Mouse (Mus musculus): ENCODE data around the gene Fgfr2.
"Not testable (repeated sequence)": the region's sequence is repeated elsewhere in the genome, so short reads cannot be mapped to it uniquely, and the experiment has no call there.

The Fgfr2 gene

DNA sequence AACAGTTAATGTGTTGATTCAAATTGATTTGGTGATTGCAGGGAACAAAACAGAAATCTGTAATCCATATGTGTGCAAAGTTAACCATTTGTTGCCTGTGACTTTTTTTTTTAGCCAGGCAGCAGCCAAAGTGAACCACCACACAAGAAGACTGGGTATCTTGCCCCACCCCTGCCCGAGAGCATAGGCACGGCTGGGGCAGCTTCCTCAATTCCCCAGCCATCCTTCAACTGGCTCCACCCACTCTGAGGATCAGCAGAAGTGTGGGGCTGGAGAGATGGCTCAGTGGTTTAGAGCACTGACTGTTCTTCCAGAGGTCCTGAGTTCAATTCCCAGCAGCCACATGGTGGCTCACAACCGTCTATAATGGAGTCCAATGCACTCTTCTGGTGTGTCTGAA is 581.6 kb downstream of the Fgfr2 start:
- no peak for DNase-seq (ENCODE audit: low read depth, low spot score)

DNA sequence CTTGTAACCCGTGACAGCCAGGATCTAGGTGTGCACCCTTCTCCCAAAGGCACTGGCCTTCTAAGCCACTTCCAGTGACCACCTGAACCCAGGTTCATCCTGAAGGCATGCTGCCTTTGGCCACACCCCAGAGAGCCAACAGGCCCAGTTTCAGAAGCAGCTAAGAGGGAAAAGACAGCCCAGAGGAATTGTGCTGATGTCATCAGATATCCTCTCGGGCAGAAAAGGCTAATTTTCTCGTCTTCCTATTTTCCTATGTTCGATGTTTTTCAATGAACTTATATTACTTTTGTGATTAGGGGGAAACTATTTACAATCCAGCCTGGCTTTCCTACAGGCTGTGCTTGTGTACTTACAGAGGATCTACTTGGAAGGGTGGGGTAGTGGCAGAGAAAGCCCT is 582.6 kb downstream of the Fgfr2 start:
- no peak for DNase-seq (ENCODE audit: low read depth, low spot score)

DNA sequence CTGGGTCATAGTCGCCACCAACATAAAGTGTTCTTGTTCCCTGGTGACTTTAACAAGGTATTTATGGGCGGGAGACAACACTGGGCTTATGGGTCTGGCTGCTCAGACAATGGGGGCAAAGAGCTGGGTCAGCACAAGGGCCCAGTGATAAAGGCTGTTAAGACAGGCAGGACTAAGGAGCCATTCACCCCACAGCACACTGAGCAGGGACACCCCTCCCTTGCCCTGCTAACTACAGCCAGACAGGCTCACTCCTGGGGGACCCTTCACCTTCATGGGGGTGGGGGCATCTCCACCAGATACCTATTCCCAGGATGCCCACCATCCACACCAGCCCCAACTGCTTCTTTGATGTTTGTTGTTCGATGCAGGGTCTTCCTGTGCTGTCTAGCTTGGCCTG is 593.9 kb downstream of the Fgfr2 start:
- no peak for DNase-seq (ENCODE audit: low read depth, low spot score)

DNA sequence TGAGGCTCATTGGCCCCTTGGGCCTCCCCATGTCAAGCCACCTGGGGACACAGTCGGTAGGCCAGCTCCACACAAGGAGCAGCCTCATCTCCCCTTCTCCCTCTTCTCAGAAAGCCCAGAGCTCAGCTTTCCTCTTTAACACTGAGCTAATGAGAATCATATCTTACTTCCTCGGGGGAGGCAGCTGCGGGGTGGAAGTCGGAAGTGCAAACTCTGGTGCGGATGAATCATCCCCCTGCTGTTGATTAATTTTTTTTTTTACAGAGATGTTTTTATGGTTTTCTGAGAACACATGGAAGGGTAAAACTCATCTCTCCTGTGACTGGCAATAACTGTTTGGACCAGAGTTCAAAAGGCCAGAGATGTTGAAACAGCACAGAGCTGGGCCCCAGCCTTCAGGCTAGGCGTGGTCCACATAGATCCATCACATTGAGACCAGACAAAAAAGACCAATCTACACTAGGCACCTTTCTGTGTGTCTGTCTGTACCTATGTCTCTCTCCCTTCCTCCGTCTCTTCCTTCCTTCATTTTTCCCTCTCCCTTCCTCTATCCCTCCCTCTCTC is 609.6 kb downstream of the Fgfr2 start:
- no peak for DNase-seq (ENCODE audit: low read depth, low spot score)

DNA sequence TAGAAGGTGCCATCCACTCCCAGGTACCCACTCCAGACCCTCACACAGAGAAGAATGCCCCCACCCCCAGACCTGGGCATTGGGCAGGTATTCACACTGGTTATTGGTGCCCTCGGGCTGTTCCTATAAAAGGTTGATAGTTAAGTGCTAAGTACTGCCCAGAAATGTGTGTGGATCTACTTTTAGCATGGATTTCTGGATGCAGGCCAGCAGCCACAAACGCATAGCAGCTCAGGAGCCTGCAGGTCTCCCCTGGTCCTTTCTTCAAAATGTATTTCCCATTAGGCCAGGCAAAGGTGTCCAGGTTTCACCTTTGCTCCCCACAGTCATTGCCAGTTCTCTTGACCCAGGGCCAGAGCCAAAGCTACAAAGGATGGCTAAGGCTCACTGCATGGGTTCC is 614.0 kb downstream of the Fgfr2 start:
- no peak for DNase-seq (ENCODE audit: low read depth, low spot score)

DNA sequence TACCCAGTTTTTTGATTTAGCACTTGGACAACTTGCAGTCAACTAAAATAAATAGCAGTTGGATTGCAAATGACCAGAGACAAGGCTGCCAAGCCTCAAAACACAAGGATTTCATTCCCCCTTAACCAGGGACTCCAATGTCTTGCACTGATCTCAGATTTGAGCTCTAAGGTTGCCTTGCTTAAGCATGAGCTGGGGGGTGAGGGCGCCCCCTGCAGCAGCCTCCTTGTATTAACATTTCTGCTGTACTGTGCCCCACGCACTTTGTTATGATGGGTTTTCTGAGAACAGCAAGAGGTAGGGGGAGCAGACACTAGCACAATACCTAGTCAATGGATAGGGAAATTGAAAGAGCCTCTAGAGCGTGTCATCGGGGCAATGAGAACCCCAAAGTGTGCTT is 615.8 kb downstream of the Fgfr2 start:
- peak; percentile 34 for DNase-seq (ENCODE audit: low read depth, low spot score)

DNA sequence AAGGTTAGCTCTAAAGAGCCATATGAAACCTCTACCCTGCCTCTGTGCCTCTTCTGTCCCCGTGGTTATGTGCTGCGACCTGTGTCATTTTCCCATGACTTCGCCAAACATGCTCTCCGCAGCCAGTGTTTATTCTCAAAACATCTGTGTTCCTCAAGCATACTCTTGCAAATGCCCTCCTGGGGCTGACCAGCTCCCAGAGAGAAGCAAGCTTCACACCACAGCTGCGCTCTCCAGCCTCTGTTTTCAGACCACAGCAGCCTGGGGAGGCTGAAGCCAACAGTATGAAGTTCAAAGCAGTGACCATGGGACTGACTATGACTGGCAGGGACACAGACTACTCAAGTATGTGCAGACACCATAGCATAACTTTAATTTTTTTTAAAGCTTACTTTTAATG is 616.9 kb downstream of the Fgfr2 start:
- no peak for DNase-seq (ENCODE audit: low read depth, low spot score)

DNA sequence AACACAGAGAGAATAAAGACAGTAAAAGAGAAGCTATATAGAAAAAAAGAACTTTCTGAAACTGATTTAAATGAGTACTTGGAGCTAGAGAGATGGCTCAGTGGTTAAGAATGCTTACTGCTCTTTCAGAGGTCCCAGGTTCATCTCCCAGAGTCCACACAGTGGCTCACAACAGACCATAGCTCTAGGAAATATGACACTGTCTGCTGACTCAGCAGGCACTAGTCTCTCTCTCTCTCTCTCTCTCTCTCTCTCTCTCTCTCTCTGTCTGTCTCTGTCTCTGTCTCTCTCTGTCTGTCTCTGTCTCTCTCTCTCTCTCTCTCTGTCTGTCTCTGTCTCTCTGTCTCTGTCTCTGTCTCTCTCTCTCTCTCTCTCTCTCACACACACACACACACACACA is 620.7 kb downstream of the Fgfr2 start:
- not testable (repeated sequence) for DNase-seq (ENCODE audit: low read depth, low spot score)

DNA sequence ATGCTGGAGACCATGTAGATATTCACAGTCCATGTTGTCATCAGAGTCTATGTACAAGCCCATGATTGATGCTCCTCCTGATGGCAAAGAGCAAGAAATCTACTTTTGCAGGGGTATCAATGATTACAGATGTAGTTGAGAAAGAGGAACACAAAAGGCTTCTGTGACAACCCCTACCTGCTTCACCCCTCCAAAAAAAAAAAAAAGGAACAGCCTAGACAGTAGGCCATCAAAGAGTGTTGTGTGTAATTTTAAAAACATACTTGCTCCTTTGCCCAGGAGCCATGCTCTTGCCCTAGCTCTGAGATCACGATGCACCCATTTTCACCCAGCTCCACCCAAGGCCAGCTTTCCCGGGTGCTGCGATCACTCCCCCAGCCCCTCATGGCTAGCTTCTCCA is 626.0 kb downstream of the Fgfr2 start:
- no peak for DNase-seq (ENCODE audit: low read depth, low spot score)

DNA sequence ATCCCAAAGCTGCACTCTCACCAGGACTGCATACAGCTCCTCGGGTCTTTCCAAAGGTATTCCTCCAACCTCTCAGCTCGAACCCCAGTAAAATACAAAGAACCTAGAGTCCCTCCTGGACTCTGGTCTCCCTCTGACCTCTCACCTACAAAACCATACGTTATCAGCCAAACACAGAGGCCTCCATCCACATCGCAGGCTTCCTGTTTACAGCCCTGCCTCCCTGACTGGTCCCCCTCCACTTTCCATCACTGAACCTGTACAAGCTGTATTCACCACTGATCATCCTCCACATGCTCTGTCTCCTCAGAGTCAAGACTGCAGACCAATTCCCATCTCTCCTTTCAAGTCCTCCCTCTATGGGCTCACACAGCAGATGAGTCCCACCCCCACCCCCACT is 628.9 kb downstream of the Fgfr2 start:
- no peak for DNase-seq (ENCODE audit: low read depth, low spot score)

DNA sequence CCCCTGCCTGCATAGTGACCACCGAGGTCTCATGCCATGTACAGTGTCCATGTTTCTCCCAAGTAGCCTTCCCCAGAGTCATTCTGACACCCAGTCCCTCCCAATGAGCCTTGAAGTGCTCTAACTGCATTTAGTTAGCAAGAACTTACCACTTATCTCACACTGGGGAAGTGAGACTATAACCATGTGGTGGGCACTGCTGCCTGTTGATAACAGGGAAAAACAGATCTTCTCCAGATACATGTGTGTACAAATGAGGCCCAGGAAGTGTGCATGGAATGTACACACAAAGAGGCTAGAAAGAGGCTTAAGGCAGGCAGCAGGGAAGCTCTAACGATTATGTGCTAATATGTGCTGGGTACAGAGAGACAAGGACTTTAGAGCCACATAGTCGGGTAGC is 629.5 kb downstream of the Fgfr2 start:
- DNase-seq (ENCODE audit: low read depth, low spot score): no peak

DNA sequence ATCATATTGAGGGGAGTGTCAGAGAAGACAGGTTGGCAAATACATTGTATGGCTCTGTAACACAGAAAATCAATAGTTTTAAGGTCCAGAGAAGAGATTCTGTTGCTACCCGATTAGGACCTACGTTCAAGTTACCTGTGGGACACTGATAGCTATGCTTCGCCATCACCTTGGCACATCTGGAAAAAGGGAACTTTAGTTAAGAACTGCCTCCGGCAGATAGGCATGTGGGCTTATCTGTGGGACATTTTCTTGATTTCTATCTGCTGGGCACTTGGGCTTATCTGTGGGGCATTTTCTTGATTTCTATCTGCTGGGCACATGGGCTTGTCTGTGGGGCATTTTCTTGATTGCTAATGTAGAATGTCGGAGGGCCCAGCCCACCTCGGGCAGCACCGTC is 631.2 kb downstream of the Fgfr2 start:
- DNase-seq (ENCODE audit: low read depth, low spot score): no peak

DNA sequence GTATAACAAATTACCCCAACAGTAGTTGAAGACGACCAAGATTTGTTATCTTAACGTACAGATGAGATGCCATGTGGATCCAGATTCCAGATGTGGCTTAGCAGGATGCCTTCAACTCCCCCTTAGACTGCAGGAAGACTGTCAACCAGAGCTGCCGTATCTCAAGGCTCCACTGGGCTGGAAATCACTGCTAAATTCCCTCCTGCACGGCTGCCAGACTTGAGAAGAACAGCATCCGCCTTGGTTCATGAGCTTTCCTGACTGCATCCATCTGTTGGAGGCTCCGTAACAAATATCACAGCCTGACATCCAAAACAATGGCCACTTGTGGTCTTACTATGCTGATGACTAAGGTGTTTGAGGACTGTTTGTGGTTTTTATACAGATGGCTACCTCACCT is 635.8 kb downstream of the Fgfr2 start:
- no peak for DNase-seq (ENCODE audit: low read depth, low spot score)

DNA sequence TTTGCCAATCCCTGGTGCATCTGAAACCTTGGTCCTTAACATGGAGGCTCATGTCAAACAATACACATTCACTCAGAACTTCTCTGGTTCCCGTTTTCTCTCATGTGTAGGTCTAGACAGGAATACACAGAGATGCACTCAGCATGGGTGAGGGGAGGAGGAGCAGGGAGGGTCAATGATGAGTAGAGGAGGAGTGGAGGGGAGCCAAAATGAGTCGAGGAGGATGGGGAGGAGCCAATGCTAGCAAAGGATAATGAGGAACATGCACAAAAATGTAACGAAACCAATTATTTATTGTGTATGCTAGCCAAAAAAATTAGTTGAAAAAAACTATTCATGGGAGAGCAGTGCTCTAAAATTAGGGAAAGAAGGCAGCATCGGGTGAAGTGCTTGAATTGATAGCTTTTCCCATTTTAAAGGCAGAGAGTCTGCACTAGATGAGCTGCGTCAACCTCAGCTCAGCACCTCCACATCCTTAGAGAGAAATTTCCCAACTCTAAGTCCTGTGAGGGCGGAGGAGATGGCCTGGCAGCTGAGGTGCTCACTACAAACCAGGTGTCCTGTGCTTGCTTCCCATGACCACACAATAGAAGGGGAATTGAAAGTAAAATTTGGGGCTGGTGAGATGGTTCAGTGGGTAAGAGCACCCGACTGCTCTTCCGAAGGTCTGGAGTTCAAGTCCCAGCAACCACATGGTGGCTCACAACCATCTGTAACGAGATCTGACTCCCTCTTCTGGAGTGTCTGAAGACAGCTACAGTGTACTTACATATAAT is 636.6 kb downstream of the Fgfr2 start:
- no peak for DNase-seq (ENCODE audit: low read depth, low spot score)

DNA sequence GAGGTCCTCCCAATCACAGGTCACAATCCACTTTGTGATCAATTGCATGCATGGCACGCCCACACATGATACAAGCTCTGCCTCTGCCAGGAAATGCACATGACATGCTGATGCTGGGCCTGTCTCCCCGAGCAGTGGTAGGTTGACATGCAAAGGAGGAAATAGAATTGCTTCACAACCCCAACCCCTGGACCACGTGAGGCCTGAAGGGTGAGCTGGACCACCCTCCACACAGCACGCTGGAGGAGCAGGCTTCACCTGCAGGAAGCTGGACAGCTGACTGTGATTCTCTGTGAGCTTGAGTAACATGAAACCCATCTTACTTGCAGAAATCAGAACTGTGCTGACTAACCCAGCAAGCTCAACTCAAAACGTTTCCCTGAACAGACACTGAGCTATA is 638.7 kb downstream of the Fgfr2 start:
- DNase-seq (ENCODE audit: low read depth, low spot score): peak; percentile 16

DNA sequence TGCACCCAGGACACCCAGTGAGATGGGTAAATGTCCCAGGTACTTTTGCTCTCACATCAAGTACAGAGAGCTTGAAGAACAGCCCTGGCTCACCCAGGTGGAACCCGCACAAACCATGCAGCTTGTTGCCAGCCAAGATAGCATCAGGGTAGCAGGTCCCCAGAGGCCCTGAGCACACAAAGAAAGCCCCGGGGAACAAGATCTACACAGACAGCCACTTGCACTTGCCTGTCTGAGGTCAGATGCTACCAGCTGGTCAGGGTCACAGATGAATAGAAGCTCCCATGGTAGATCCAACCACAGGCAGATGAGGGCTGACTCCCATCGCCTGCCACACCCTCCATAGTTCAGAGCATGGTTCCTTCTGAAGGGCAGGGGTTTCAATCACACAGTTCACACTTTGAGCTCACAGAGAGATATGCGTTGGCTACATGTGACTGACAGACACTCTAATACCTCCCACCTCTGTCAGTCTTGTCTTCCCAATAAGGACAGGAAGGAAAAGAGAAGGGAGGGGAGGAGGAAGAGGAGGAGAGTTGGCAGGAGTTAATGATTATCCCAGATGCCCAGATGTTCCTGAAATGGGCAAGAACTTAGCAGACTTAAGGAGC is 642.3 kb downstream of the Fgfr2 start:
- peak; percentile 17 for DNase-seq (ENCODE audit: low read depth, low spot score)

DNA sequence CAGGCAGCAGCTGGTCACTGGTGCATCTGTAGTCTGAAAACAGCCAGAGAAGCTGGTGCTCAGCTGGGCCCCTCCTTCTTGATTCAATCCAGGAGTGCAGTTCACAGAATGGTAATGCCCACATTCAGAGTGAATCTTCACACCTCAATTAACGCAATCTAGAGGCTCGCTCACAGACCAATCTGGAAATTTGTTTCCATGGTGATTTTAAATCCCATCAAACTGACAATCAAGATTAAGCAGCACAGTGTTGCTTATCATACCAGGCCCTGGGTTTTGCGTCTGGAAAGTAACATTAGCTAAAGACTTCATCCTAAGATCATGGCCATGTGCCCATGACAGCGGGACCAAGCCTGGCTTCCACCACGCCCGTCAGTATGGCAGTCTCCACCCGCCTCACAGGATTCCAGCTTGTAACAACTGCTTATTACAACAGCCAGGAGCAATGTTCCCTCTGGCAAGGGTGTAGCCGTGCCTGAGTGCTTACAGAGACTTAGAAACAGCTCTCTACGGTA is 644.8 kb downstream of the Fgfr2 start:
- peak; percentile 16 for DNase-seq (ENCODE audit: low read depth, low spot score)

DNA sequence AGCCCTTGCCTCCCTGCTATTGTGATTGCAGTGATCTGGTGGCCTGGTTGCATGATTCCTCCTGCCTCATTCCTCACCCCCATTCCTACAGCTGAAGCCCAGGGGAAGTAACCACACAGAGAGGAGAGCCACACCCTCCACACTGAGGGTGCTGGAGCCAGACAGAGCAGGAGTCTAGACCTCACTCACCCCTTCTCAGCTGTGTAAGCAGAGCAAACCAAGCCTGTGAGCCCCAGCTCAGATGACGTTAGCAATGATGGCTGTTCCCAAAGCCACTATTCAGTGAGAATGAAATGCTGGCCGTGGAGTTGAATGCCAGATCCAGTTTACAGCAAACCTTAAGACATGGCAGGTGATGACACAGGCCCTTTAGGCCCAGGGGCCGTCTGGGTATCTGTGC is 645.4 kb downstream of the Fgfr2 start:
- DNase-seq (ENCODE audit: low read depth, low spot score): no peak

DNA sequence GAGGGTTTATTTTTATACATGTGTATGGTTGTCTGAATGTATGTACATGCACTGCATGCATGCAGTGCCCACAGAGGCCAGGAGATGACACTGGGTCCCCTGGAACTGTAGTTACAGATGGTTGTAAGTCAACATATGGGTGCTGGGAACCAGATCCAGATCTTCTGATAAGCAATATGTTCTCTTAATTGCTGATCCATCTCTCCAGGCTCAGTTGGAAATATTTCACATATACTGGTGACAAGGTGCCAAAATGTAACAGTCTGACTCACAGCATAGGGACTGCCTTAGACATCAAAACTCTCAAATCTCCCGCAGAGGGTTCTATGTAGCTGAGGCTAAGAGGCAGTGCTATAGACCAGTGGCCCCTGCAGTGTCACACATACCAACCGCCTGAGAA is 646.7 kb downstream of the Fgfr2 start:
- DNase-seq (ENCODE audit: low read depth, low spot score): no peak

DNA sequence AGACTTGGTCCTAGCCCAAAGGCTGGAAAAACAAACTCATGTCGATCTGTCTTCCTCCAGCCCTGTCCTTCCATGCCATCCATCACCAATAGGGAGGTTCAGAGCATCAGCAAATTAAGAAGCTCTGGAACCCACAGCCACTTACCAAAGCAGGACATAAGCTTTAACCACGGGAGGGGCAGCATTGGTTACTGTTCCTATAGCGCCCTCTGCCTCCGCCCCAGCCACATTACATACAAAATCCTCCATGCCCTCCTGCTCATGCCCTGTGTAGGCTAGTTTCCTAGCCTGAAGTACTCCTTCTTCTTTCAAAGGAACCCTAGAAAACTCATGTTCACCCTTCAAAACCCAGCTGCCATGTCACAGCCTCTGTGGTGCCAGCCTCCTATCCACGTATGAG is 648.1 kb downstream of the Fgfr2 start:
- peak; percentile 47 for DNase-seq (ENCODE audit: low read depth, low spot score)

DNA sequence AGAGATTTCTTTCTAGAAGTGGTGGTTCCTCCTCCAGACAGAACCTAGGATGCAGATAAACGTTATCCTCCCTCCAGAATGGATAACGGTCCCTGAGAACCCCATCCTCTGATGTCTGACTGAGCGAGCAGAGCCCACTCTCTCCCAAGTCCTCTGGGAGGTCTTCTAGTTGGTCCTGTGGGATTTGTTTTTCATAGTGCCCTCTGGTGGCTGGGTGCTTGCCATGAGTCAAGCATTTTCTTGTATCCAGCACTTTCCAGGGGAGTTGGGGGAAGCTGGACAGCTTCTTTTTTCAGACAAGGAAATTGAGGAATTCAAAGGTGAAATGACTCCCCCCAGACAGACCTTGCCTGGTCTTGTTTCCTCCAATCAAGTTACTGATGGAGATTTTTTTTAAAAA is 651.8 kb downstream of the Fgfr2 start:
- DNase-seq (ENCODE audit: low read depth, low spot score): peak; percentile 46

DNA sequence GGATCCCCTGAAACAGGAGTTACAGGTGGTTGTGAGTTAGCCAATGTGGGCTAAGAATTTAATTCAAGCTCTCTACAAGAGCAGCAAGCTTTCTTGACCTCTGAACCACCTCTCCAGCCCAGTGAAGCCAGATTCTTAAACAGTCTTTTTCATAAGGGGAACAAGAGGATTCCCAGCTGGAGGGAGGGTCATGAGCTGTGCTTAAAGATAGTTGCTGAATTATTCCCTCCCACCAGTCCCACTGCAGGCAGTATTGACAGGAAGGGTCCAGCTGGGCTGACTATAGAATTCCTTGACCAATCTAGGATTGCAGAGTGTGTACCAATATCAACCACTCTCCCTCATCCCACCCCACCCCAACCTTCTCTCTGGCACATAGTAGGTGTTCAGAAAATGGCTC is 654.8 kb downstream of the Fgfr2 start:
- no peak for DNase-seq (ENCODE audit: low read depth, low spot score)

DNA sequence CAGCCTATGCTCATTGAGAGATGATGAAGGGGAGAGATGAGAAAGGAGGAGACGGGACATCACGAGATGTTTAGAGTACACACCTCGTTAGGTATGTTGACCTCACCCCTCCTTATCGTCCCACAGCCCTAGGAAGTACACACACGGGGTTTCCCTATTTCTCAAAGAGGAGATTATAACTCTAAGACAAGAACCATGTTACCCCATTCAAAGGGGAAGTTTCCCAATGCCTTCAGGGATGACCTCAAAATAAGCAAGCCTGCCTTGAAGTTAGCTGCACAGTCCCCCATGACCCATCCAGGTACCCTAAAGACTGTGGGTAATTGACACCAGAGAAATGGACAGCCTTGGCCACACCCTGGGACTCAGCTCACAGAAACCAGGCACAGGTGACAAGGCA is 657.3 kb downstream of the Fgfr2 start:
- no peak for DNase-seq (ENCODE audit: low read depth, low spot score)

Measured in ZHBTc4 (cell line).